Mouse (Mus musculus) hematopoietic stem cell, adult 5-6 weeks (primary cell): Measurements from ENCODE around the gene Prkce. TPM values are rescaled to one million over a fixed set of nuclear protein-coding genes. Genes with fewer than 3 reads are reported as not detected.

ENCODE experiments used
- ATAC-seq, 2 experiments: fragments of 125-278 bp in 1 of 2; replicated peaks in 1 of 2; 2 replicates each; pipeline ENCODE4 v1.8.0; 2016 to 2017; ENCODE audit warnings: inconsistent platforms in 2 of 2, mild to moderate bottlenecking in 2 of 2, moderate number of reproducible peaks in 2 of 2, low read depth in 1 of 2, moderate TSS enrichment in 1 of 2; ENCODE audit not compliant: low FRiP score in 2 of 2, poor library complexity in 2 of 2, severe bottlenecking in 2 of 2, insufficient read depth in 1 of 2, low TSS enrichment in 1 of 2
- total RNA-seq: library from RNA; stranded (forward); fragments of 172-1452, 232-1000 nt; gene quantifications from 2 replicates; pipeline ENCODE4 v1.2.3, GENCODE M21; 2017

Gene Prkce
- total RNA-seq, 1 experiment from 2014 or later = 15.4 TPM

- no peak for ATAC-seq
Measured at GRCm38 (mm10) chr17:86433813-86434212, 266.2 kb downstream of the Prkce start.

- no peak for ATAC-seq
Measured at GRCm38 (mm10) chr17:86434781-86435180, 267.2 kb downstream of the Prkce start.

- no peak for ATAC-seq
Measured at GRCm38 (mm10) chr17:86435570-86435969, 268.0 kb downstream of the Prkce start.

- no peak for ATAC-seq
Measured at GRCm38 (mm10) chr17:86435984-86436383, 268.4 kb downstream of the Prkce start.

GRCm38 (mm10) chr17:86436583-86437370 lies 269.2 kb downstream of the Prkce start:
- 0 out of 4 replicates have a peak, but pooled peaks of 1 of the 2 experiments have one; percentile 2 for ATAC-seq

GRCm38 (mm10) chr17:86437516-86438277 lies 270.1 kb downstream of the Prkce start:
- peak; percentile 77 to 84 for ATAC-seq

- no peak for ATAC-seq
Measured at GRCm38 (mm10) chr17:86438278-86438661, 270.7 kb downstream of the Prkce start.

- no peak for ATAC-seq
Measured at GRCm38 (mm10) chr17:86438763-86439162, 271.2 kb downstream of the Prkce start.

GRCm38 (mm10) chr17:86441098-86441497 lies 273.5 kb downstream of the Prkce start:
- no peak for ATAC-seq

GRCm38 (mm10) chr17:86443886-86444285 lies 276.3 kb downstream of the Prkce start:
- no peak for ATAC-seq

GRCm38 (mm10) chr17:86444578-86445419 lies 277.2 kb downstream of the Prkce start:
- peak; percentile 76 to 89 for ATAC-seq

- no peak for ATAC-seq
Measured at GRCm38 (mm10) chr17:86445420-86445720, 277.8 kb downstream of the Prkce start.

- no peak for ATAC-seq
Measured at GRCm38 (mm10) chr17:86445900-86446299, 278.3 kb downstream of the Prkce start.

- peak; percentile 82 to 88 for ATAC-seq
Measured at GRCm38 (mm10) chr17:86447101-86447598, 279.6 kb downstream of the Prkce start.

- no peak for ATAC-seq
Measured at GRCm38 (mm10) chr17:86452934-86453333, 285.3 kb downstream of the Prkce start.

- no peak for ATAC-seq
Measured at GRCm38 (mm10) chr17:86453673-86454350, 286.2 kb downstream of the Prkce start.

- no peak for ATAC-seq
Measured at GRCm38 (mm10) chr17:86454351-86454706, 286.7 kb downstream of the Prkce start.
